Mouse (Mus musculus): ENCODE measurements around the gene Zfp704. TPM values are rescaled to one million over a fixed set of nuclear protein-coding genes. Genes with fewer than 3 reads are reported as not detected.

Zfp704 gene
- total RNA-seq, 1 experiment from 2014 or later, result 25.5 TPM

DNA sequence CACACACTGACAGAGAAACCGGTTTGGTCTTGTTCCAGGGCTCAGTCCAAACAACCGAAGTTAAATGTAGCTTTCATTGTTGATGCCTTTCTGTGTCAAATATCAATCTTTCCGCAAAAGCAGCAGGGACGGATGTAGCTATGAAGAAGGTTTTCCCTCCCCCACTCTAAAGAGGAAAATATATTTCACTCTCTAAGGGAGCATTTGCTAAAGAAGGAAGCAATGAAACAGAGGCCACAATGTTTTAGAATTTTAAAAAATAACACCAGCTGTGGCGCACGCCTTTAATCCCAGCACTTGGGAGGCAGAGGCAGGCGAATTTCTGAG, 89.2 kb downstream of the Zfp704 start:
- no peak; the same call in 1 of the 2 replicates for ATAC-seq (replicated peaks; ENCODE audit: low read depth, poor library complexity, severe bottlenecking)

DNA sequence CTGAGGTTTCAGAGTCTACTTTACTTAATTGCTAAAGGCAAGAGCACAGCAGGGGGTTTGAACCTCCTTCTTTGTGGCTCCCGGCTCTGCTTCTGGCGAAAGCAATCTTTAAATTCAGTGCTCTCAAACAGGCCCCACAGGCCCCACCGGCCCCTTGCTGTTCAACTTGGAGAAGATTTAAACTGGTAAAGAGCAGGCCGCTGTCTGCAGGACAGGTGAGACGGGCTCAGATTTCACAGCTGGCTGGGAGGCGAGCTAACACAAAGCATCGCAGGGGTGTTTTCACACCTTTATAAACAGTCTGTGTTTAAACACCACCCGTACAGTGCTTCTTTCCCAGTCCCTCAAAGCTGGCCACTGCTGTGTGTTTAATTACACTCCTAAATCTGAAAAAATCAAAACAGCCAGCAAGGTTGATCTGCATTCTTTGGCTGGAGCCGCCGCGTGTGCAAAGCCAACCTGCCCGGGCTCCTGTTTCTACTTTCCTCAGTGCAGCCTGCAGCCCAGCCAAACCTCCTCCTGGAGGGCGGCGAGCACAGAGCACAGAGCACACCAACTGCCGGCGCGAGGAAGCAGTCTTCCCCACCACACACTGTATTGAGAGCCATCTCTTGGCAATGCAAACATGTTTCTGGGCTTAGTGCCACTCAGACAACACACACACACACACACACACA, 89.7 kb downstream of the Zfp704 start:
- peak; percentile 72 for ATAC-seq (replicated peaks; ENCODE audit: low read depth, poor library complexity, severe bottlenecking)

DNA sequence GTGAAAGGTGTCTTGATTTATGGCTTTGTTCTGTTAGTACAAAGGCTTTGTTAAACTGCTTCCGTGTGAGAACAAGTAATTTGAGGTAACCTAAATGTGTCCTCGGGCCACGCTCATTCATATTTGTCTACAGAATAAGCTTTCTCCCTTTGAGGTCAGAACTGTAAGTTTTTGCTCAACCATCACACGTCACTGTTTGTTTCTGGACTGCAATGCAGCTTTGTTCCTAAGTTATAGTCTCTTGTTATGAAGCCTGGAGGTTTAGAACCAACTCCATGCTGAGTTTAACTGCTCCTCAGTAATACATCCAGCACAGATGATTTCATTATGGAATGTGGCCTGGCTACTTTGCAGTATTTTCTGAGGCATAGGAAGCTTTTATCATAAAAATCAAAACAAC, 90.4 kb downstream of the Zfp704 start:
- ATAC-seq (replicated peaks; ENCODE audit: low read depth, poor library complexity, severe bottlenecking), result no peak

DNA sequence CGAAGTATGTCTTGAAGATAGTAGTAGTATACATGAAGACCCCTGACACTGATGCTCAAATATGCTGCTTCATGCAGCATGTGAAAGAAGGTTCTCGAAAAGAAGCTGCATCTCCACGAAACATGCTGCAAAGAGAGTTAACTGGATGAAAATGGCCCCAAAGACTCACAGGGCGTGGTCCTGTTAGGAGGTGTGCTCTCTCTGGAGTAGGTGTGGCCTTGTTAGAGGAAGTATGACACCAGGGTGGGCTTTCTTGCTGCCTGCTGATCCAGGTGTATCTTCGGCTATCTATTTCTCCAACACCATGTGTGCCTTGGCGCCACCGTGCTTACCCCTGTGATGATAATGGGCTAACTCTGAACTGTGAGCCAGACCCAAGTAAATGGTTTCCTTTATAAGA, 90.9 kb downstream of the Zfp704 start:
- no peak for ATAC-seq (replicated peaks; ENCODE audit: low read depth, poor library complexity, severe bottlenecking)

DNA sequence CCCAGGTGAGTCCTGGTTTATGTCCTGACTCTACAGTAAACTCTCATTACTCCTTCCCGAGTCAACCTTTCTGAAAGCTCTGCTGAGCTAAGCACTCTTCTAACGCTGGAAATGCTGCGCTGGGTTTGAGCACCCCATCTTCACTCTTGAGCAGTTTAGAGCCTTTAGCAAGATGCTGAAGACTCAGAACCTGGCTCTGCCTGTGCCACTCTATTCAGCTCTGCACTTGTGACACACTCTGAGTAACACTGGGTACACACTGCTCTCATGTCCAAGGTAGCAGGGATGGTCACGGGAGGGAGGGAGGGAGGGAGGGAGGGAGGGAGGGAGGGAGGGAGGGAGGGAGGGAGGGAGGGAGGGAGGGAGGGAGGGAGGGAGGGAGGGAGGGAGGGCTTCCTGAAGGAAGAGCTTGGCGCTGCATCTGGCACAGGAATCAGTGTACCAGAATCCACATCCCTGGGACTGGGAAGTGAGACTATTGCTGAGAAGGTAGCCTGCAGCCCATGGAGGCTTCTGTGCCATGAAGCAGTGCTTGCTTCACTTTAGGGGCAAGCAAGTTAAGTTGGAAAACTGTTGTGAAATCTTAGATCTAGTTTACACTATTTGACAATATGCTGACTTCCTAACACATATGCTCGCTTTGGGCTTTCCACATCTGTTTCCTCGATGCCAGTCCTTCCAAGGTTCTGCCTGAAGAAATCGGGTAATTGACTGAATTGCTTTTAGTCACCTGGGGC, 93.6 kb downstream of the Zfp704 start:
- ATAC-seq (replicated peaks; ENCODE audit: low read depth, poor library complexity, severe bottlenecking), result no peak

DNA sequence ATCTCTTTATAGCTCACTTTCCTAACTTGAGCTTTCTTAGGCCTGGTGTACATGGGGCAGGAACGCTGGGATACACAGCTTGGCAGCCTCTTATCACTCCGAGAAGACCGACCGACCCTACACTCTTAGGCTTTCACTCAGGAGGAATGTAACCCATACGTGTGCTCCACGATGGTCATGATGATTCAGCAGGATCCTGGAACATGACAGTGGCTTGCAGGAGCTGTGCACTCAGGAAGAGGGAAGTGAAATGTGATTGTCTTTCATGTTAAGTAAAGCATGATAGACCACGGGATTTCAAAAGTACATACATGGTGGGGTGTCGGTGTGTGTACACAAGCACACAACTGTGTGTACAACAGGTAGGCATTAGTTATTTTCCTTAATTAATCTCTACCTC, 94.4 kb downstream of the Zfp704 start:
- ATAC-seq (replicated peaks; ENCODE audit: low read depth, poor library complexity, severe bottlenecking), result peak; percentile 61

DNA sequence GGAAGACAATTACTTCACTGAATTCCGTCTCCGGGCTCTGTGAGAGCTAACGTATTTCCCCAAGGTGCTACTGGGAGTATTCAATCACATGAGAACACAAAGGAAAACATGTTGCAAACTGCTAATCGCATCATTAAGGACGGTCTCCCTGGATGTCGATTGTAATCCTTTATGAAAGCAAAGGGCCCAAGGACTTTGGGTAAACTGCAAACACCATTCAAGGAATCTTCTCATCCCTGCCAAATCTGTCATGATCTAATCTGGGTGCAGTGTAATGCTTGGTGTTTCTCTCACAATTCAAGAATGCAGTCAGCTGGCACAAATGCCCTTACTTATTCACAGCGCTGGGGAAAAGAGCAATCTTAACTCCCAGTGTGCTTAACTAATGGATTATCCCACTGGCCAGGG, 96.2 kb downstream of the Zfp704 start:
- no peak for ATAC-seq (replicated peaks; ENCODE audit: low read depth, poor library complexity, severe bottlenecking)

DNA sequence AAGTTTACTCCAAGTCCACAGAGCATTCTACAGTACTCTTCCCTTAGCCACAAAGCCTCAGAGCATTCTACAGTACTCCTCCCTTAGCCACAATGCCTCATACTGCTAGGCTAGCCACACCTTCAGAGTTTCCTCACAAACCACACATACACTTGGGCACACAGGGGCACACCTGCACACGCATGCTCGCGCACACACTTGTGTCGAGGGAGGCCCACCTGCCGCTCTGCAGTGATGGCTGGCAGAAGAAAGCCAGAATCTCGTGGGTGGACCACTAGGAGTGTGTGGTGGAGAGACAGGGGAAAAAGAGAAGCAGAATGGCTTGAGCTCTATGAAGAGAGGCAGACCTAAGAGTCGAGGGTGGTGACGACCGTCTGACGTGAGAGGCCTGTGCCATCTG, 97.7 kb downstream of the Zfp704 start:
- 0 out of 2 replicates have a peak, but pooled peaks have one; percentile 11 for ATAC-seq (replicated peaks; ENCODE audit: low read depth, poor library complexity, severe bottlenecking)

DNA sequence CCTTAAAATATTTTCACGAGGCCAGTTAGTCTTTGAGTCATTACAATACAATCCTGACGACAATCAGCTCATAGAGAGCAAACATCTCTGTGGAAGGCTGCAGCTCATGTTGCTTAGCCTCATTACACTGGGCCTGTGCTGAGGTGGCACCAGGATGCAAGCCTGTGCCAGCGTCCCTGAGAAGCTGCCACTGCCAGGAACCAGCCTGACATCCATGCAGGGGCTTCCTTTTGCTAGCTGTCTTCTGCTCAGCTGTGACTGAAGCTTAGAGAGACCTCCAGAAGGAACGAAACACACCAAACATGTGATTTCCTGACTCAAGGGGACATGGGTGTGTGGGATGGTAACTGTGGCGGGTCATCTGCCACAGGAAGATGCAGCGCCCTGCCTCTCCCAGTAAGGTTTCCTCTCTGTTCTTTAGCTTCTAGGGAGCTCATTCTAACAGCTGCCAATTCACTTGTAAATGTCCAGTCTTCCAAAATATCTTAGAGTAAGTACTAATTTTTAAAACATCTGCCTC, 104.1 kb downstream of the Zfp704 start:
- peak; percentile 48; the same call in 1 of the 2 replicates for ATAC-seq (replicated peaks; ENCODE audit: low read depth, poor library complexity, severe bottlenecking)

DNA sequence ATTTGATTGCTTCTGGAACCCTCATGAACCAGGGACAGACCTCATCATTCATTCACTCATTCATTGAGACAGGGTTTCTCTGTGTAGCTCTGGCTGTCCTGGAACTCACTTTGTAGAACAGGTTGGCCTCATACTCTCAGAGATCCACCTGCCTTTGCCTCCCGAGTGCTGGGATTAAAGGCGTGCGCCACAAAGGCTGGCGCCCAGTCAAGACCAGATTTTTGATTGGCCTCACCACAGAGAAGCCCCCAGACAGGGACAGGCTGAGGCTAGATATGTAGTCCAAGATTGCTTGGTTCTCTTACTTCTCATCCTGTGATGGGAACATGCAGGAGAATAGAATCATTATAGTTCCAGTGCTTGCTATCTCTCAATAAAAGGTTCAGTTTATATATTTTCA, 105.5 kb downstream of the Zfp704 start:
- ATAC-seq (replicated peaks; ENCODE audit: low read depth, poor library complexity, severe bottlenecking), result no peak

DNA sequence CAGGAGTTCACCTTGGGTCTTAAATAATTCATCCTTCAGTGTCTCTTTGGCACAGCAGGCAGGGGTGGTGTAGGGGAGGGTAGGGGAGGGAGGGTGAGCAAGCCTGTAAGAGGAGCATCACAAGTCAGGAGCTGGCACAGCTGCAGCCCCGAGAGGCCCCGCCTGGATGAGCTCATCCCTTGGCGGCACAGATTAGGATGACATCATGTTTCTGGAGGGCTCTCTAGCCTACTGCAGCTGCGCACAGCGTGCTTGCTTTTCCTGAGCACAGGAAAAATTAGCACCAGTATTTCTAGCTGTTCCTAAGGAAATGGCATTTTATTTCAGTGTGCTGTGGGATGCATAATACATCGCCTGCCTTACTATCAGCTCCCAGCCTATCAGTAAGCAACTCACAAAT, 109.2 kb downstream of the Zfp704 start:
- ATAC-seq (replicated peaks; ENCODE audit: low read depth, poor library complexity, severe bottlenecking), result peak; percentile 48; the same call in 1 of the 2 replicates

DNA sequence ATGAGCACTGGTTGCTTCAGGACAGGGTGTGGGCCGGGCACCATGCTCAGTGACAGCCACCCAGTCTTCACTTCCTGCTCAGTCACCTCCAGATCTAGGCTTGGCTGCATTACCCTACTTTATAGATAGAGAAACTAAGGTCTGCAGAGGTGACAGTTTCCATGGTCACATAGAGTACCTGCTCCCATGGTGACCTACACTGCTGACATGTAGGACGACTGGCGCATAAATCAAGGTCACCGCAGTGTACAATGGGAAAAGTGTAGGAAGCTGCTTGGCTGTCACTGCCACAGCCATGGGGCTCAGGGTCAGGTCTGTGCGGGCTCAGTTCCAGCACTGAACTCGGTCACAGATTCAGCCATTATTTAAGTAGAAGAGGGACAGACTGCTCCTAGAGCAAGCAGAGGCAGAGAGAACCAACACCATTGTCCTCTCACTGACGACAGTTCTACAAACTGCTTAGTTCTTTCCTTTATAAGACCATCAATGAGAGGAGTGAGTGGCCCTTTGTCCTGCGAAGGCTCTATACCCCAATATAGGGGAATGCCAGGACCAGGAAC, 109.8 kb downstream of the Zfp704 start:
- peak; percentile 63 for ATAC-seq (replicated peaks; ENCODE audit: low read depth, poor library complexity, severe bottlenecking)

DNA sequence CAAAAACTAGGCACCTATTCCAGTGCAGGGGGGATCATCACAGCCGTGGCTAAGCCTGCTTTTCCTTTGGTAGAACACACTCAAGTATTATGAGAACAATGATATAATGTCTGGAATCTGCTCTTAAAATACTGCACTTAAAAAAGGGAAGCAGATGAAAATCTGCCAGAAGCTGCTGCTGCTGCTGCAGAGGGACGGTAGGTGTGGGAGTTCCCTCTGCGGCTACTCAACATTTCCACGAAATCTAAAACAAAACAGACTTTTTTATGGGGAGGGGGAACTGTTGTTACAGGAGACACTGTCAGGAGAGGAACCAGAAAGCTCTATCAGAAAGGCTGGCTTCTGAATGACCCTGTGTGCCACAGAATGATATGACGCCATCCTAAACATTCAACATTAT, 110.4 kb downstream of the Zfp704 start:
- ATAC-seq (replicated peaks; ENCODE audit: low read depth, poor library complexity, severe bottlenecking), result peak; percentile 57

DNA sequence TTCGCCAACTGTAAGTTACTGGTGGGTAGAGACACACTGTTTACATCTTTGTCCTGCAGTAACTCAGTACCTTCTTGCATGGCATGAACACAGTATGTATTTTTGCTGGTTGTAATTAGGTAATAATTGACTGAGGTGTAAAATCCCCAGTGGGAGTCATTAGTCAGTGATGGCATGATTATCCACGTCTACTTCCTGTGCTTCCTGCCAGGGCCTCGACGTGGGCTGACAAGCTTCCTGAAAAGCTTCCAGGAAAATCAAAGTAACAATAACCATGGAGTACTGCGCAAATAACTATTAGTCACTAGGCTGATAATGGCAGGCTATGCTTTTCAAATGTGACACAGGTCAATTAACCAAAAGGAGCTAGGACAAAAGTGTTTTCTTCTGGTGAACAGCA, 112.6 kb downstream of the Zfp704 start:
- no peak for ATAC-seq (replicated peaks; ENCODE audit: low read depth, poor library complexity, severe bottlenecking)

DNA sequence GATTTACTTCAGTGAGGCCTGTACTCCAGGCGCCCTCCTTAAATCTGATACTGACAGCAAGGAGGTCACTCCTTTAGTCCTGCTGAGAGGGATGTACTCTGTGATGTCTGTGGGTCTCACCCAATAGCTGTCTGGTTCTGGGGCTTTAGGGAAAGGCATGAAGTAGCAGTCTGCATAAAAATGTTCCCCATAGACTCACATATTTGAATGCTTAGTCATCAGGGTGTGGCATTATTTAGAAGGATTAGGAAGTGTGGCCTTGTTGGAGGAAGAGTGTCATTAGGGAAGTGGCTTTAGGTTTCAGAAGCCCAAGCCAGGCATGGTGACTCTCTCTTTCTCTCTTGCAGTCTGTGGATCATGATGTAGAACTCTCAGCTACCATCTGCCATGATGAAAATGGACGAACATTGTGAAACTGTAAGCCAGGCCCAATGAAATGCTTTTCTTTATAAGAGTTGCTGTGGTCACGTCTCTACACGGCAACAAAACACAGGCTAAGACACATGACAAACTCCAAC, 118.1 kb downstream of the Zfp704 start:
- ATAC-seq (replicated peaks; ENCODE audit: low read depth, poor library complexity, severe bottlenecking), result no peak

DNA sequence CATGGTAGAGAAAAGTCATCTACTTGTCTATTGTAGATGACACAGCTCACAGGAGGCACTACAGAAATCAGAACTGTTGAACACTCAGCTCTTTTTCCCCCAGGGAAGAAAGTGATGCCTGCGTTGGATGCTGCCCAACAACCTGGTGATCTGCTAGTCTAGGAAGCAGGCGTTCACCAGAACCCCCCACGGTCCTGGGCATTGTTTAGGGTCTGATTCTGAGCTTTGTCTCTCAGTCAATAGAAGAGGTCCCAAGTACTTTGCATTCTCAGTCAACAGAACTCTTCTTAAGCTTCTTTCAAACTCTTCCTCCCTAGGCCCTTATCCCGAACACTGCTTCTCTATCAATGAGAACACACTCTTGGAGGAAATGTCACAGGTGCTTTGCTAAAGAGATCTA, 122.2 kb downstream of the Zfp704 start:
- no peak for ATAC-seq (replicated peaks; ENCODE audit: low read depth, poor library complexity, severe bottlenecking)

DNA sequence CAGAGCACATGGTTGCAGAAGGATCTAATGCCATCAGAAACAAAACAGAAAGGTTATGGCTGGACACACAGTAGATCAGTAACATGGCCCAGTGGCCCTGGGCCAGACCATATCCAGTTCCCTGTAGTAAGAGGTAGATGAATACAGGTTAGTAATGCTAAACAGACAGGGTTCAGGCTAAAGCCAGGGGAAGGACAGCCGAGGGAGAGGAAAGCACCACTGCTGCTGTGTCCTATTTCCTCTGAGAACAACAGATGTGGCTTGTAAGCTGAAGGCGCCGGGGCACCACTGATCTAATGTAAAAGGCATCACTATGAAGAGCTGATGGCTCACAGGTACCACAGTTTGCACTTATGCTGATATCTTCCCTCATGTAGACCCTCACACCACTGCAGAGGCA, 124.4 kb downstream of the Zfp704 start:
- ATAC-seq (replicated peaks; ENCODE audit: low read depth, poor library complexity, severe bottlenecking), result no peak

DNA sequence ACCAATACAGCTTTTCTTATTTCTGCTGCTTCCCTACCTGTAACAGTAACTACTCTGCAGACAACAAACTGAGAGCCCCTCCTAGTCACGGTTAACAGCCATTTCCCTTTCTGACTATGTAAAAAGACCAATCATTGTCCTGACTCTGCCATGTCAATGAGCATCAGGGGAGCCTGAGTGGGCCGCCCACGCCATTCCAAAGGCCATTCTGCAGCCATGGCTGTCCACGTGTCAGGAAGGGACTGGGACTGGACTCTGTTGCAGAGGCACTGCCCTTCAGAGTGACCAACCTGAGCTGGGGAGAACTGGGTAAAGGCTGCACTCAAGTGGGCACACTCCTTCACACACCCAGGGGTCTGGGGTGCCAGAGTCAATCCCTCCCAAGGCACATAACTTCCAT, 127.9 kb downstream of the Zfp704 start:
- ATAC-seq (replicated peaks; ENCODE audit: low read depth, poor library complexity, severe bottlenecking), result no peak

DNA sequence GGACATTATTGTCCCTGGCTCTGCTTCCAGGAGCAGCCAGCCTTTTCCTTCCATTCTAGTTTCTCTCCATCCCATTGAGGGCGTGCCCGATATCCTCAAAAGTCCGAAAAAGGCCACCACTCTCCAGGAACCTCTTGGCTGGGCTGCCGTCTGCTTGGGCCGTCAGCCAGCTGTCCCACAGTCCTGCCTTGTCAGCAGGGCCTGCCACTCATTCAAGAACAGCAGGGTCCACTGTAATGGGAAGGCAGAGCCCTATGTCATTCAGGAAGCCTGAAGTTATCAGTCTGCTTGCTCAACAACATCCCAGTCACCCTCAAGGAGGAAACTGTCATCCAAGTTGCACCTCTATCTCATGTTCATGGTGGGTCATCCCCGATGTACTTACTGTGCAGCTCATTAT, 128.5 kb downstream of the Zfp704 start:
- ATAC-seq (replicated peaks; ENCODE audit: low read depth, poor library complexity, severe bottlenecking), result 0 out of 2 replicates have a peak, but pooled peaks have one; percentile 36

DNA sequence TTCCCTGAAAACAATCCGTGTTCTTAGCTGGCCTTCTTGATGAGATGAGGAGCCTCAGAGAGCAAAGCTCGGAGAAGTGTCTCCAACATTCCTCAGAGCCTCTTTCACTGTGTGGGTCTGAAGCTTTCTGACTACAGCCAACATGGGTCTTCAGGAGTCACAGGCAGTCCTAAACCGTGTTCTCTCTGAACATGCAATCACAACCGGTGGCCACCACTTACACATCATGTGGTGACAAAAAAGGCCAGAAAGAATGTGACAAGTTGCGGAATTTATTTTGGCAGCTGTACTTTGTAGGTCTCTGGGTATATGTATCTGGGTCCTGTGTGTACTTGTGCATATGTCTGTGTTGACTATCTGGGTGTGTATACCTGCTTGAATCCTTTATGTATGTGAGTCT, 128.9 kb downstream of the Zfp704 start:
- no peak for ATAC-seq (replicated peaks; ENCODE audit: low read depth, poor library complexity, severe bottlenecking)

DNA sequence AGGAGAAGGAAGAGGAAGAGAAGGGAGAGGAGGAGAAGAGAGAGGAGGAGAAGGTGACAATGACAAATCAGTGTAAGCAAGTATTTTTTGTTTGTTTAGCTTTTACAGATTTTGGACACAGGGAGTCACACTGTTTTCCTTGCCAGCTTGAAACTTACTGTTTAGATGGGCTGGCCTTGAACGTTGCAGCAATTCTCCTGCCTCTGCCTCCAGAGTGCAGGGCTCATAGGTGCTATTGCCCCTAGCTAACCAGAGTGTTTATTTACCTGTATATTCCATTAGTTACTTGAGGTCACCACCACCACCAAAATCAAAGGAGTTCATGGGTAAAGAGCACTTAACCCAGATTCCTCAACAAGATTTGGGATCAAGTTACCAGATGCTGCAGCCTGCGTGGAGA, 132.5 kb downstream of the Zfp704 start:
- ATAC-seq (replicated peaks; ENCODE audit: low read depth, poor library complexity, severe bottlenecking), result no peak

Data from common myeloid progenitor, adult 5-6 weeks (primary cell).